Mouse (Mus musculus): ENCODE results near the gene Defb28.

- TF ChIP-seq GATA1 (IDR thresholded peaks at IDR 0.05; ENCODE audit: borderline replicate concordance, low read length) (no peak), FLI1 (IDR thresholded peaks at IDR 0.05; ENCODE audit: low read length) (no peak)
Measured at GRCm38 (mm10) chr2:152493151-152493550, 24.9 kb upstream of the Defb28 start.
